Mouse (Mus musculus): ENCODE results near the gene Elovl4. TPM values are rescaled to one million over a fixed set of nuclear protein-coding genes. Genes with fewer than 3 reads are reported as not detected.
A peak's percentile ranks its signal among the peaks of the same experiment; 100 is the strongest.

Gene Elovl4
- total and polyA plus RNA-seq, 2 experiments from 2014 or later: 0.41 to 0.65 TPM

DNA sequence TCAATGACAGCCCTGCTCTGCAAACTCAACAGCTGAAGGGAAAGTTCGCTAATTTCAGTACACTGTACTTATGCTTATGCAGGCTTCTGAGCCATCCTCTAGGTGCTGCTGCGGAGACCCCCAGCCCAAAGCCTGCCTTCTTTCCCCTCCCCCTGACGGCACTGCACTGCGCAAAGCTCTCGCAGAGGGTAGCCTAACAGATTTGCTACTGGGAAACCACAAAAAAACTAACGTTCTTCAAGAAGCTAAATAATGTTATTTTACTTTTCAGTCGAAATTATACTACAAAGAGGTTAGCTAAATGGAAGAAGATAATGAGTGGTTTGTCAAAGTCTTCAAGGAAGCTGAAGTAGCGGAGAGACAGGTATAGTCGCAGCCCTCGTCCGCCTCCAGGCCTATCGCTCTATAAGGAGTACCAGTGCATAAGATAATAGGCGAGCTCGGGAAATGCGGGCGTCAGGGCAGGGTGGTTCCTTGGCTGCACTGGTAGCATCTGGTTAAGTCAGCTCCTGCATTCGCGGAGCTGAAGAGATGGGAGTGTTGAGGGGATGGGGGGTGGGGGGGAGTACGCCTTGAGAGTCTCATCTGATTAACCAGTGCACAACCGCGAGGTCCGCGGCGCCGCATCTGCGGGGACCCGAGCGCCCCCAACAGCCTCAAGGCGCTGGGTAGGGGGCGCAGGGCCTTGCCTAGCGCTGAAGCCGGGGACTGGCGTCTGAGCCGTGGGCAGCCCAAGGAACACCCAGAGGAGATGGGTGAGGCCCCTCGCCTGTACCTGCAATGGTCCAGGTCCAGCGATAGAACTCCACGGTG lies 707 bp downstream of the Elovl4 start:
- no peaks in the 10 kb centered on the region for H3K36me3 ChIP-seq (replicated peaks; ENCODE audit: control insufficient read depth, insufficient read depth, low read length)
- 1% methylated on average over 37 of the region's 37 CpGs for WGBS
- peak overlapping the region; percentile 70 for H3K4me2 ChIP-seq (ENCODE audit: low read depth, low read length)
- TF ChIP-seq EP300 (IDR thresholded peaks at IDR 0.05; ENCODE audit: low read depth): no peak
- TF ChIP-seq CTCF (IDR thresholded peaks at IDR 0.05; ENCODE audit: low read depth): no peak
- no peaks in the 10 kb centered on the region for H3K9me3 ChIP-seq (replicated peaks; ENCODE audit: control insufficient read depth, low read length)
- peak; percentile 41; the same call in 1 of the 2 replicates for ATAC-seq (ENCODE audit: insufficient read depth, low read depth)
- no peak overlapping the region for H3K9ac ChIP-seq (replicated peaks; ENCODE audit: low read depth, low read length)
- H3K27me3 ChIP-seq (ENCODE audit: control insufficient read depth, insufficient read depth, low read length): peaks cover 41% of the 10 kb centered on the region
- peaks cover 9% of the 10 kb centered on the region; the same call in 1 of the 2 replicates for H3K4me1 ChIP-seq (ENCODE audit: control insufficient read depth, insufficient read depth)
- H3K27ac ChIP-seq (ENCODE audit: low read depth): no peak overlapping the region
- DNase-seq (ENCODE audit: low spot score): no peak
- peak overlapping the region; percentile 54 for H3K4me3 ChIP-seq (ENCODE audit: low read depth, low read length)

DNA sequence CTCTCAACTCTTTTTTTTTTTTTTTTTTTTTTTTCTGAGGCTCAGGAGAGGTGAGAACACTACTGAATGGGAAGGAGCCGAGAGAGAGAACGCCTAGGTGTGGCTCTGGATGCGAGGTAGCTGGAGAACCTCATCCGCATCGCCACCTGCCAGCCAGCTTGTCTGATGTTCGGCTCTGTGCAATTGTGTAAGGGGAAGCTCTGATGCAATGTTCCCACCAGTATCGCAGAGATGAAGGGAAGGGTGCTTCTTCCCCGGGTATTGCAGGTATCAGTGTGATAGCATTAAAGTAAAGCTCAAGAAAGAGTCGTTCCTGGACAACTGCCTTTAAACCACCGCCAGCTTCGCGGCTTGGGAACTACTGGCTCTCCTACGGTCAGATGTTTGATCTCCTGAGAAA lies 1.7 kb downstream of the Elovl4 start:
- Histone ChIP-seq H3K4me2 (ENCODE audit: low read depth, low read length) (no peak overlapping the region), H3K27ac (ENCODE audit: low read depth) (no peak overlapping the region), H3K36me3 (replicated peaks; ENCODE audit: control insufficient read depth, insufficient read depth, low read length) (no peaks in the 10 kb centered on the region), H3K9ac (replicated peaks; ENCODE audit: low read depth, low read length) (no peak overlapping the region), H3K9me3 (replicated peaks; ENCODE audit: control insufficient read depth, low read length) (no peaks in the 10 kb centered on the region), H3K27me3 (ENCODE audit: control insufficient read depth, insufficient read depth, low read length) (peaks cover 41% of the 10 kb centered on the region), H3K4me1 (ENCODE audit: control insufficient read depth, insufficient read depth) (peaks cover 9% of the 10 kb centered on the region; the same call in 1 of the 2 replicates), H3K4me3 (ENCODE audit: low read depth, low read length) (no peak overlapping the region)
- no peak for DNase-seq (ENCODE audit: low spot score)
- no peak for ATAC-seq (ENCODE audit: insufficient read depth, low read depth)
- no peak for TF ChIP-seq CTCF (IDR thresholded peaks at IDR 0.05; ENCODE audit: low read depth)
- no peak for TF ChIP-seq EP300 (IDR thresholded peaks at IDR 0.05; ENCODE audit: low read depth)
- WGBS: 56% methylated on average over 13 of the region's 13 CpGs

DNA sequence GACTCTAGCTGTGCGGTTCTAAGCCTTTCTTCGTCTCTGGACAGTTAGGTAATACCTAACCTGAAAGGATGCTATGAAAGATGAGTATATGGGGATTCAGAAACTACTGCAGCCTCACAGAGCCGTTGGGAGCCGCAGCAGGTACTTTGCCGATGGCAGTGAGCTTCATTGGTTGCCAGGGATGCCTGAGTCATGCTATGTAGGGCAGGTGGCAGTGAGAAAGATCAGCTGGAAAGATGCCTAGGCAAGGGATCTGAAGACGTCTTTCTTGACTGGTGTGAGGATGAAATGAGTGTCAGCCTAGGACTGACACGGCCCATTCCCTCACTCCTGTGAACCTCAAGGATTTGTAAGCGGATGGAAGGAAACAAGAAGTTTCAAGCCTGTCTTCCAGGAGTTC lies 8.2 kb downstream of the Elovl4 start:
- Histone ChIP-seq H3K4me3 (ENCODE audit: low read depth, low read length) (no peak overlapping the region), H3K4me1 (ENCODE audit: control insufficient read depth, insufficient read depth) (no peaks in the 10 kb centered on the region), H3K4me2 (ENCODE audit: low read depth, low read length) (no peak overlapping the region), H3K27me3 (ENCODE audit: control insufficient read depth, insufficient read depth, low read length) (no peaks in the 10 kb centered on the region), H3K27ac (ENCODE audit: low read depth) (no peak overlapping the region), H3K9me3 (replicated peaks; ENCODE audit: control insufficient read depth, low read length) (no peaks in the 10 kb centered on the region), H3K36me3 (replicated peaks; ENCODE audit: control insufficient read depth, insufficient read depth, low read length) (no peaks in the 10 kb centered on the region), H3K9ac (replicated peaks; ENCODE audit: low read depth, low read length) (no peak overlapping the region)
- ATAC-seq (ENCODE audit: insufficient read depth, low read depth): no peak
- 72% methylated on average over 8 of the region's 8 CpGs for WGBS
- DNase-seq (ENCODE audit: low spot score): no peak
- TF ChIP-seq EP300 (IDR thresholded peaks at IDR 0.05; ENCODE audit: low read depth) (no peak), CTCF (IDR thresholded peaks at IDR 0.05; ENCODE audit: low read depth) (no peak)

DNA sequence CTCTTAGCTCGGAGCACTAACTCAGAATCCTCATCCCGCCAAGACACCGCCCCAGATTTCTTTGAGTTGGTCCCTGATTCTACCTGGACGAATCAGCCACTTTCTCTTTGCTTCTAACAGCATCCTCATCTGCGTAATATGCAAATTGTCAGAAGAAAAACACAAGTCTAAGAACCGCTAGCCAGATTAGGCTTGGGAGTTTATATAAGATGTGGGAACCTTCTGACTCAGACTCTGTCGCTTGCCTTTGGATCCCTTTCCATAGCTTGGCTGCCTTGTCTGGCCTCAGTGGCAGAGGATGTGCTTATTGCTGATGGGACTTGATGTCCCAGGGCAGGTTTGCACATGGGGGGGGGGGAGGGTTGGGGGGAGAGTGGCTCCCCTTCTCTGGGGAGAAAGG lies 9.2 kb downstream of the Elovl4 start:
- H3K36me3 ChIP-seq (replicated peaks; ENCODE audit: control insufficient read depth, insufficient read depth, low read length): no peaks in the 10 kb centered on the region
- 81% methylated on average over 7 of the region's 7 CpGs for WGBS
- no peaks in the 10 kb centered on the region for H3K9me3 ChIP-seq (replicated peaks; ENCODE audit: control insufficient read depth, low read length)
- H3K4me1 ChIP-seq (ENCODE audit: control insufficient read depth, insufficient read depth): no peaks in the 10 kb centered on the region
- no peak overlapping the region for H3K9ac ChIP-seq (replicated peaks; ENCODE audit: low read depth, low read length)
- DNase-seq (ENCODE audit: low spot score): no peak
- no peak overlapping the region for H3K27ac ChIP-seq (ENCODE audit: low read depth)
- no peak for TF ChIP-seq EP300 (IDR thresholded peaks at IDR 0.05; ENCODE audit: low read depth)
- no peak for TF ChIP-seq CTCF (IDR thresholded peaks at IDR 0.05; ENCODE audit: low read depth)
- no peak overlapping the region for H3K4me2 ChIP-seq (ENCODE audit: low read depth, low read length)
- H3K4me3 ChIP-seq (ENCODE audit: low read depth, low read length): no peak overlapping the region
- ATAC-seq (ENCODE audit: insufficient read depth, low read depth): no peak
- H3K27me3 ChIP-seq (ENCODE audit: control insufficient read depth, insufficient read depth, low read length): no peaks in the 10 kb centered on the region

DNA sequence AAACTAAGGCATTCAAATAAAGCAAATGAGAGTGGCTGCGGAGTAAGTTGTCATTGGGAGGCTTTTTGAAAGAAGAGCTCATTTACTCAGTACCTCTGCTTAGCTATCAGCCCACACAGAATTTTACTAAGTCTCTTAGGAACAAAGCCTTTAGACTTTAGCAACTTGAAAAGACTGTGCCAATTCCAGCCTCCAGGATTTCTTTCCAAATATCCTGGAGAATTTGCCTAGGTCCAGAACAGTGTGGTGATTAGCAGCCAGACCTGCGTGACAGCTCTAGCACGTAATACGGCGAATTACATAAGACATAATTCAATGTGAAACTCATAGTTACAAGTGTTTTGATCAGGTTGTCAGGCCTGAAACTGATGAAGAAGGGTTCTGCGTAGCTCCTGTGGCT lies 16.8 kb downstream of the Elovl4 start:
- H3K27ac ChIP-seq (ENCODE audit: low read depth): no peak overlapping the region
- whole genome bisulfite sequencing: 93% methylated on average over 6 of the region's 6 CpGs
- no peaks in the 10 kb centered on the region for H3K27me3 ChIP-seq (ENCODE audit: control insufficient read depth, insufficient read depth, low read length)
- ATAC-seq (ENCODE audit: insufficient read depth, low read depth): no peak
- no peak for TF ChIP-seq EP300 (IDR thresholded peaks at IDR 0.05; ENCODE audit: low read depth)
- no peak for TF ChIP-seq CTCF (IDR thresholded peaks at IDR 0.05; ENCODE audit: low read depth)
- H3K9ac ChIP-seq (replicated peaks; ENCODE audit: low read depth, low read length): no peak overlapping the region
- no peak overlapping the region for H3K4me2 ChIP-seq (ENCODE audit: low read depth, low read length)
- H3K36me3 ChIP-seq (replicated peaks; ENCODE audit: control insufficient read depth, insufficient read depth, low read length): no peaks in the 10 kb centered on the region
- no peak overlapping the region for H3K4me3 ChIP-seq (ENCODE audit: low read depth, low read length)
- H3K4me1 ChIP-seq (ENCODE audit: control insufficient read depth, insufficient read depth): no peaks in the 10 kb centered on the region
- no peak for DNase-seq (ENCODE audit: low spot score)
- H3K9me3 ChIP-seq (replicated peaks; ENCODE audit: control insufficient read depth, low read length): no peaks in the 10 kb centered on the region

DNA sequence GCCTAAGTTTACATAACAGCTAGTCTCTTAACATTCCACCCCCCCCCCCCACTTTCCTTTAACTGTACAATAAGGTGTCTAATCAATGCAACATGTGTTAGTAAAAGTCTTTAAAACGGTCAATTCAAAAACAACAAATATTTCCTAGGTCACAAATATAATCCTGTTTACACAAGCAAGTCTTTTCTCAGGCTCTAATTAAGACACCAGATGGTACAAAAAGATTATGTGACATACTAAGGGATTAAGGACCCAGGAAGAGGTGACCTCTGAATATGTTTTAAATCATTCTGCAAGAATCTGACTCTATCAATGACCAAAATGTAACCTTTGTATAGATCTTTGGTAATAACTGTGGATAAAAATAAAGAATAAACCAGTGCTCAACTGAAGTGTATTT lies 20.6 kb downstream of the Elovl4 start:
- no peaks in the 10 kb centered on the region for H3K27me3 ChIP-seq (ENCODE audit: control insufficient read depth, insufficient read depth, low read length)
- H3K9ac ChIP-seq (replicated peaks; ENCODE audit: low read depth, low read length): no peak overlapping the region
- no peaks in the 10 kb centered on the region for H3K36me3 ChIP-seq (replicated peaks; ENCODE audit: control insufficient read depth, insufficient read depth, low read length)
- no peak overlapping the region for H3K27ac ChIP-seq (ENCODE audit: low read depth)
- H3K4me3 ChIP-seq (ENCODE audit: low read depth, low read length): no peak overlapping the region
- ATAC-seq (ENCODE audit: insufficient read depth, low read depth) (no peak), DNase-seq (ENCODE audit: low spot score) (no peak)
- H3K4me1 ChIP-seq (ENCODE audit: control insufficient read depth, insufficient read depth): no peaks in the 10 kb centered on the region
- 63% methylated on average over 1 of the region's 1 CpGs for WGBS
- TF ChIP-seq EP300 (IDR thresholded peaks at IDR 0.05; ENCODE audit: low read depth) (no peak), CTCF (IDR thresholded peaks at IDR 0.05; ENCODE audit: low read depth) (no peak)
- H3K9me3 ChIP-seq (replicated peaks; ENCODE audit: control insufficient read depth, low read length): no peaks in the 10 kb centered on the region
- H3K4me2 ChIP-seq (ENCODE audit: low read depth, low read length): no peak overlapping the region

All from heart, postnatal 0 days (tissue).